Mouse (Mus musculus) R1 (cell line): ENCODE data around the gene Slitrk6.

Source experiments
- DNase-seq: peaks from one replicate; pipeline ENCODE4 v3.0.0-alpha.2; 2018; ENCODE audit warnings: low read depth, low spot score

Slitrk6 gene

GRCm38 (mm10) chr14:110754484-110755307 lies at the start of gene Slitrk6:
Gene Slitrk6 (minus strand): TSS chr14:110755149.
- DNase-seq, result no peak

- no peak for DNase-seq
Observed at GRCm38 (mm10) chr14:110777546-110777945, 22.6 kb upstream of the Slitrk6 start.

GRCm38 (mm10) chr14:110770694-110771093 lies 15.7 kb upstream of the Slitrk6 start:
- DNase-seq, result no peak

- peak; percentile 23 for DNase-seq
Observed at GRCm38 (mm10) chr14:110762588-110763220, 7.8 kb upstream of the Slitrk6 start.

GRCm38 (mm10) chr14:110760909-110761308 lies 6.0 kb upstream of the Slitrk6 start:
- no peak for DNase-seq

- no peak for DNase-seq
Observed at GRCm38 (mm10) chr14:110755308-110755650, 330 bp upstream of the Slitrk6 start.

- no peak for DNase-seq
Observed at GRCm38 (mm10) chr14:110739861-110740260, 15.1 kb downstream of the Slitrk6 start.

GRCm38 (mm10) chr14:110739368-110739767 lies 15.6 kb downstream of the Slitrk6 start:
- DNase-seq, result no peak

GRCm38 (mm10) chr14:110728344-110728910 lies 26.5 kb downstream of the Slitrk6 start:
- no peak for DNase-seq

- DNase-seq, result no peak
Observed at GRCm38 (mm10) chr14:110724026-110724576, 30.8 kb downstream of the Slitrk6 start.
